Mouse (Mus musculus) embryonic fibroblast, embryonic 13.5 days (primary cell): ENCODE results near the gene Fam118a.

Experiments
- CTCF ChIP-seq: IDR thresholded peaks from 2 replicates; pipeline ENCODE4 v1.5.1; 2011; ENCODE audit warnings: mild to moderate bottlenecking, control low read depth, low read length, moderate library complexity, borderline replicate concordance; ENCODE audit not compliant: insufficient read depth
- POLR2A ChIP-seq: IDR thresholded peaks from 2 replicates; pipeline ENCODE4 v1.6.1; 2011; ENCODE audit warnings: low read depth, mild to moderate bottlenecking, control low read depth, low read length, moderate library complexity

- no peak for TF ChIP-seq CTCF
- TF ChIP-seq POLR2A, result no peak
Observed at GRCm38 (mm10) chr15:85047865-85048264, 19.1 kb downstream of the Fam118a start.
